Mouse (Mus musculus): ENCODE results near the gene Urgcp.

DNA sequence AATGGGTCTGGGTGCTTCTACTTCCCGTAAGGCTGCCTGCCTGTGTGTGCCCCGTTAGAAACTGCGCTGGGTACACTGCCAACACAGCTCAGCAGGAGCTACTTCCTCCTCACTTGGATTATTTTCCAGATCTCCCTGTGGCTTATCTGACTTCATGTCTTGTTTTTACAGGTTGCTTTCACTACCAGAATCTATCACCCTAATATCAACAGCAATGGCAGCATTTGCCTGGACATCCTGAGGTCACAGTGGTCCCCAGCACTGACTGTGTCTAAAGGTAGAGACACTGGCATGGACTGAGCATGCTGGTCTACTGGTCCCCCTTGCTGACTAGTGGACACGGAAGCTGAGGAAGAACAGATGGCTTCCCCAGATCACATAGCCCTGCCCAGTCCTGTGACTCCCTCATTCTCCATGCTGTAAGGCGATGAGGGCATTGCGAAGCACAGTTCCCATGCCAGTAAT lies 17.9 kb upstream of the Urgcp start:
- TF ChIP-seq CTCF (IDR thresholded peaks at IDR 0.05; ENCODE audit: insufficient read depth, low read depth, low read length) (no peak), POLR2A (IDR thresholded peaks at IDR 0.05; ENCODE audit: insufficient read depth, low read depth, low read length) (no peak)
